Mouse (Mus musculus): ENCODE results near the gene Dpp7. TPM values are rescaled to one million over a fixed set of nuclear protein-coding genes. Genes with fewer than 3 reads are reported as not detected.
A peak's percentile ranks its signal among the peaks of the same experiment; 100 is the strongest.

Dpp7 gene
- total RNA-seq, 2 experiments from 2014 or later: 24.7 to 29.4 TPM

GRCm38 (mm10) chr2:25369996-25370395, 13.8 kb upstream of the Dpp7 start:
- DNase-seq (ENCODE audit: low spot score in 2 of 2): no peak

- peak; percentile 31 to 45 for DNase-seq (ENCODE audit: low spot score in 2 of 2)
Observed at GRCm38 (mm10) chr2:25365091-25365761, 9.1 kb upstream of the Dpp7 start, which contains the start of gene Uap1l1. Gene Uap1l1, minus strand, starts transcription at chr2:25365682.

DNA sequence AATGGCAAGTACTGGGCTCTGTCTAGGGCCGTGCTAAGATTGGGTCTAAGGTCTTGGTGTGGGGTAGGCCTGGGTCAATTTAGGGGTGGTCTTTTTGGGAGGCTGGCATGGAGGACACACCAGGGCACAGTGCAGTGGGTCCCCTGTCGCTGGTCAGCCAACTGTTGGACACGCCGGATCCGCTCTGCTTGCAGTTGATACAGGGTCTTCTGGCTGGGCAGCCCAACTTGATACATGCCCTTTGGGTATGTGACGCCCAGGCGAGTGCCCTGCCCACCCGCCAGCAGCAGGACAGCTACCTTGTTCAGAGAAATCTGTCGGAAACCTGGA, 8.6 kb upstream of the Dpp7 start:
- no peak for DNase-seq (ENCODE audit: low spot score in 2 of 2)

DNA sequence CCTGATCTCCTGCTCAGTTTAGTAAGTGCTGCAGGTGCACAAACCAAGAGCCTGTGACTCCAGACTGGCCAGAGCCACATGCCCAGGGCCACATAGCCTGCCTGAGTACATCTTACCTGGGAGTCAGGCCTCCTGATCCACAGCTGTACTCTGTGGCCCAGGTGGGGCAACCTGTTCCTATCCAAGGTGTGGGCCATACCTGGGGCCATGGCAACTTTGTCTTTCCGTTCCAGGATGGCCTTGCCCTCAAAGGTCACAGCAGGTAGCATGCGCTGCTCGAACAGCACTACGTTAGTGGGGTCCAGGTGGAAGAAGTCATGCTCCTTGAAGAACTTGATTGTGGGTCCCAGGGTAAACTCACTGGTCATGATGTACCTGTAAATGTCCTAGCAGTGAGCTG, 8.2 kb upstream of the Dpp7 start:
- no peak for DNase-seq (ENCODE audit: low spot score in 2 of 2)

DNA sequence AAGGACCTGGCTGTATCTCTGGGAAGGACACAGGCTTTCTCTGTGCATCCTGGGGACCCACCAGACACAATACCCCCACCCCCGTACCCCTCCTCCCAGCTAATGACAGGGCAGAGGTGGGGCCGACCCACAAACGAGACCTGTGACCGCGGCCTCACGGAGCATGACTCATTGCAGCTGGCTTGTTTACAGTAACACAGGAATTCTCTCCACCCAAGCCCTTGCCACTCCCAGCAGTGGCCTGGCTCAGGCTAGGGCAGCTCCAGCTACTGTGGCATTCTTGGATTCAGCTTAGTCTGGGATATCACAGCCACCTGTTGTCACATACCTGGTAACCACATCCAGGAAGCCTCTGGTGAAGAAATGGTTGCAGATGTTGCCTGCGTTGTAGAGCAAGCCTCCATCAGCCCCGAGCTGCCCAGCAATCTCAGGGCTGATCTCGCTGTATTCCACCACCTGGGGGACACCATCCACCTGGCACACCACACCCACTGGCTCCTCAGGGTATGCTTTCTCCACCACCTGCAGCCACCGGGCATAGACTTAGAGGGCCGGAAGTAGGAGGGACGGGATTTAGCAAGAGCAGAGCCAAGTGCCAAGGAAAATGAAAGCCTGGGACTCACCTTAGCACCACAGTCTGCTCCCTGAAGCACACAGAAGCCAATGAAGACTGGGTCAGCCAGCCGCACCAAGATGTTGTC, 7.5 kb upstream of the Dpp7 start:
- DNase-seq (ENCODE audit: low spot score in 2 of 2): no peak

- no peak for DNase-seq (ENCODE audit: low spot score in 2 of 2)
Observed at GRCm38 (mm10) chr2:25359848-25360247, 3.7 kb upstream of the Dpp7 start.

DNA sequence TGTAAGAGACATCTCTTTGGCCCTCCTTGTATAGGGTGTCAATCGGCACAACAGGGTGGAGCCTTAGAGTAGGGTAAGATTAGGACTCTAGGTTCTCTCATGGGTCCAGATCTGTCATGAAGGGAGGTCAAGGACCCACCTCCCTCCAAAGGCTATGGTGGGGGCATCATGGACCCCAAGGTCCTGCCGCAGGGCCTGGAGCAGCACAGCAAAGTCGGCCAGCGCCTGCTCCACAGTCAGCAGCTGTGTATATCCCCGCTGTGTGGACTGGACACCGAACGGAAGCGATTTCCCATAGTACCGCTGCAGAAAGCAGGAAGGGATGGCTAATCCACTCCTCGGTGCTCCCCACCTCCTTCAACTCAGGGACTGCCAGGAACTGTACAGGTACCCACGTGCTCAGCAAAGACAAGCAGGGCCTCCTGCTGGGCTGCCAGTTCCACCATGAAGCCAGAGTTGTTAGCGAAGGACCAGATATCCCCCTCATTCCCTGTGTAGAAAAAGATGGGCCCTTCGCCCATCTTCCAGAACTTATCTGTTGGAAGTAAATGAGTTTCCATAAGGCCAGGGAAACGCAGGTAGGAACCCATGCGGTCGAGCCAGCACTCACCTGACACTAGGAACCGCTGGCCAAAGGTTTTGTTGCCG, 616 bp downstream of the Dpp7 start:
- no peak for DNase-seq (ENCODE audit: low spot score in 2 of 2)

GRCm38 (mm10) chr2:25354211-25354610, 1.9 kb downstream of the Dpp7 start:
- no peak for DNase-seq (ENCODE audit: low spot score in 2 of 2)

- no peak for DNase-seq (ENCODE audit: low spot score in 2 of 2)
Observed at GRCm38 (mm10) chr2:25350701-25351100, 5.5 kb downstream of the Dpp7 start.

- no peak for DNase-seq (ENCODE audit: low spot score in 2 of 2)
Observed at GRCm38 (mm10) chr2:25349499-25349898, 6.7 kb downstream of the Dpp7 start.

DNA sequence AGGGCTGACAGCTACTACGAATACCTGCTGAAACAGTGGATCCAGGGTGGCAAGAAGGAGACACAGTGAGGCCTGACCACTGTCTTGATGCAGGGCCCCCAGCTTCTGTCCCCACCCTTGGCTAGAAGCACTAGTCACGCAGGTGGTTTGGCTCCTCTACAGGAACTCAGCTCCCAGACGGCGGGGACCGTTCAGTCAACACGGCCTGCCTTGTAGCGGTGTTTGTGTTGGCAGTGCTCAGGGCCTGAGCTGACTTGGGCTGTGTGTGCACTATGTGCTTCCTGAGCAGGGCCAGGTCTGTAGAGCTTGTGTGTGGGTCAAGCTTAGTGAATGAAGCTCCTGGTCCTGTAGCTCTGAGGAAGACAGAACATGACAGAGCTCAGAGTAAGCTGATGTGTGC, 8.0 kb downstream of the Dpp7 start:
- DNase-seq (ENCODE audit: low spot score in 2 of 2): no peak

- DNase-seq (ENCODE audit: low spot score in 2 of 2): no peak
Observed at GRCm38 (mm10) chr2:25338303-25338702, 17.9 kb downstream of the Dpp7 start.

DNA sequence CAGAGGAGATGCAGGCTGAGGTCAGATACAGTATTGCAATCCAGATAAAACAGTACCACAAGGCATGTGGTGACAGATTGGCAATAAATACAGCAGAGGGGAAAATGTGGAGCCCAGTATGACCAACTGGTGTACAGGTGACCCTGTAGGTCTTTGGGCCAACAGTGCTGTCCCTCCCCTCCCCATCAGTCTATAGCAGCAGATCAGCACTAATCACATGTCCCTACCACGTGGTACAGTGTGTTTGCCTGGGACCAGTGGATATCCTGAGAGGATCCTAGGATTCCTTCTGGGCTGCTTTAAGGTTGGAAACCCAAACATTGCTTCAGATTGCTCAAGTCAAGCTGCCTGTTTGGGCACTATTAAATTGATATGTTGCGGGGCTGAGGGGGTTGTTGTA, 22.6 kb downstream of the Dpp7 start:
- DNase-seq (ENCODE audit: low spot score in 2 of 2): no peak

GRCm38 (mm10) chr2:25332286-25333160, 23.6 kb downstream of the Dpp7 start, which contains the start of gene Man1b1:
Gene Man1b1, plus strand, starts transcription at chr2:25332338.
- DNase-seq (ENCODE audit: low spot score in 2 of 2): peak; percentile 98 to 100

GRCm38 (mm10) chr2:25331470-25331869, 24.7 kb downstream of the Dpp7 start:
- no peak for DNase-seq (ENCODE audit: low spot score in 2 of 2)

GRCm38 (mm10) chr2:25328440-25328839, 27.7 kb downstream of the Dpp7 start:
- DNase-seq (ENCODE audit: low spot score in 2 of 2): peak in 1 of 2 experiments; percentile 55

GRCm38 (mm10) chr2:25326036-25326435, 30.1 kb downstream of the Dpp7 start:
- DNase-seq (ENCODE audit: low spot score in 2 of 2): no peak

DNA sequence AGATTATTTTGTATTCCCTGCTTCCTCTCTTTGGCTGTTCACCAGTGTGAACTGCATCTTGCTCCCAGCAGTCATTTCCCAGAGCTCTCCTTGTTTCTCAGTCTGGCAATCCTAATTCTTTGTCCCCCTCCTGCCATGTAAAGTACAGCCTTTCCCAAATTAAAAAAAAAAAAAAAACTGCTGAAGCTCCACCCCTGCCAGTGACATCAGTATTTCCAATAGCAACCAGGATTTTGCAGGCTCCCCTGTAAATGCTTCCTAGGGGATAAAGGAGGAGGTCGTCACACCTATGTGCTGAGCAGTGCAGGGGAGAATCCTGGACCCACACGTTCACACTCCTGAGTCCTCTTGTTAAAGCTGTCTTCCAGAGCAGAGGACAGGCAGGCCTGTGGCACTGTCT, 36.1 kb downstream of the Dpp7 start:
- no peak for DNase-seq (ENCODE audit: low spot score in 2 of 2)

DNA sequence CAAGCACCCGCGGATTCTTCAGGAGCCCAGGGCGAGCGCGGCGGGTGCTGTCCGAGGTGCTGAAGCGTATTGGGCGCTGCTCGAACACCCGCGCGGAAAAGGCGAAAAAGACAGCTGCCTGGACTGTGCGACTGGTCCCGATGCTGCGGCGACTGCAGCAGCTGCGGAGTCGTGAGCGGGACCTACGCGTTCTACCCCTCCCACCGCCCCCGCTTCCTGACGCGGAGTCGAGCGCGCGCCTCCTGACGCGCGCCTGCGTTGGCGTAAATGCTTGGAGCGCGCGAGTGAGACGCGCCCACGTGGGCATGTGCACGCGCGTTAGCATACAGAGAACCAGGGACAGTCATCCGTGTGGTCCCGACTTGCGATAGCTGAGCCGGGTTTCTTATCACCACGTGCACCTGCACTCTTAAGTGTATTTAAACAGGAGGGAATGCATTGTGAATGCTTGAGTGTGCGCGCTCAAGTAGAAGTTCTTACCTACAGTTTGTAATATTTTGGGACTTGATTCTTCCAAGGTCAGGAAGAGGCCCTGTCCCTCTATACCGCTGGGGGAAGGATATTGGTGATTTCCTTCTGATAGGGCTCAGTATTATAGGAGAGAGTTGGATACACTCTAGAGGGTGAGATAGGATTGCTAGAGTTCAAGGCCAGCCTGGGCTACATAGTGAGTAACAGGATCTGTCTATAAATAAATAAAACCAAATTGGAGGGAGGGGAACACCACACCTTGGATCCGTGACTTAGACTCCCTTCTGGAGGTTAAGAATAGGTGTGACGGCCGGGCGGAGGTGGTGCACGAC, 37.0 kb downstream of the Dpp7 start, which contains the start of gene Grin1:
Gene Grin1, minus strand, starts transcription at position 217 of the 803 bp plus-strand sequence.
- DNase-seq (ENCODE audit: low spot score in 2 of 2): peak; percentile 78 to 92

All from layer of hippocampus, postnatal 14 days (tissue).